Mouse (Mus musculus): Measurements from ENCODE around the gene Ryr2. TPM values are rescaled to one million over a fixed set of nuclear protein-coding genes. Genes with fewer than 3 reads are reported as not detected.
"Not testable (repeated sequence)": the region's sequence is repeated elsewhere in the genome, so short reads cannot be mapped to it uniquely, and the experiment has no call there.

The Ryr2 gene
- polyA plus RNA-seq, 1 experiment from 2014 or later: 0.43 TPM

GRCm38 (mm10) chr13:11958271-11958670 lies 148.5 kb downstream of the Ryr2 start:
- Histone ChIP-seq H3K36me3 (no peaks in the 10 kb centered on the region), H3K27me3 (ENCODE audit: insufficient read depth, poor library complexity, severe bottlenecking) (no peaks in the 10 kb centered on the region), H3K4me1 (replicated peaks) (no peaks in the 10 kb centered on the region), H3K9me3 (no peaks in the 10 kb centered on the region), H3K4me3 (no peak overlapping the region), H3K27ac (no peak overlapping the region)
- DNase-seq (ENCODE audit: low spot score): no peak
- WGBS: 85% methylated on average over 4 of the region's 4 CpGs

GRCm38 (mm10) chr13:11951951-11952350 lies 154.8 kb downstream of the Ryr2 start:
- no peaks in the 10 kb centered on the region for H3K9me3 ChIP-seq
- no peak overlapping the region for H3K27ac ChIP-seq
- no peaks in the 10 kb centered on the region for H3K36me3 ChIP-seq
- no peak overlapping the region for H3K4me3 ChIP-seq
- WGBS: 73% methylated on average over 3 of the region's 3 CpGs
- DNase-seq (ENCODE audit: low spot score): no peak
- no peaks in the 10 kb centered on the region for H3K4me1 ChIP-seq (replicated peaks)
- H3K27me3 ChIP-seq (ENCODE audit: insufficient read depth, poor library complexity, severe bottlenecking): no peaks in the 10 kb centered on the region

GRCm38 (mm10) chr13:11945740-11946139 lies 161.0 kb downstream of the Ryr2 start:
- H3K4me3 ChIP-seq: no peak overlapping the region
- no peaks in the 10 kb centered on the region for H3K36me3 ChIP-seq
- DNase-seq (ENCODE audit: low spot score): no peak
- H3K9me3 ChIP-seq: no peaks in the 10 kb centered on the region
- no peak overlapping the region for H3K27ac ChIP-seq
- H3K27me3 ChIP-seq (ENCODE audit: insufficient read depth, poor library complexity, severe bottlenecking): no peaks in the 10 kb centered on the region
- no peaks in the 10 kb centered on the region for H3K4me1 ChIP-seq (replicated peaks)
- 94% methylated on average over 2 of the region's 2 CpGs for WGBS

- Histone ChIP-seq H3K27me3 (ENCODE audit: insufficient read depth, poor library complexity, severe bottlenecking) (no peaks in the 10 kb centered on the region), H3K4me1 (replicated peaks) (no peaks in the 10 kb centered on the region), H3K27ac (no peak overlapping the region), H3K9me3 (no peaks in the 10 kb centered on the region), H3K4me3 (no peak overlapping the region), H3K36me3 (no peaks in the 10 kb centered on the region)
- no peak for DNase-seq (ENCODE audit: low spot score)
- 90% methylated on average over 4 of the region's 4 CpGs for WGBS
Observed at GRCm38 (mm10) chr13:11941724-11942123, 165.0 kb downstream of the Ryr2 start.

- H3K4me3 ChIP-seq; H3K4me1 ChIP-seq (replicated peaks); H3K27ac ChIP-seq; DNase-seq (ENCODE audit: low spot score); H3K27me3 ChIP-seq (ENCODE audit: insufficient read depth, poor library complexity, severe bottlenecking); H3K36me3 ChIP-seq; H3K9me3 ChIP-seq: not testable (repeated sequence)
- WGBS: 66% methylated on average over 3 of the region's 3 CpGs
Observed at GRCm38 (mm10) chr13:11934297-11935060, 172.3 kb downstream of the Ryr2 start.

GRCm38 (mm10) chr13:11933334-11933733 lies 173.4 kb downstream of the Ryr2 start:
- Histone ChIP-seq H3K36me3 (no peaks in the 10 kb centered on the region), H3K27ac (no peak overlapping the region), H3K9me3 (no peaks in the 10 kb centered on the region), H3K4me1 (replicated peaks) (no peaks in the 10 kb centered on the region), H3K4me3 (no peak overlapping the region), H3K27me3 (ENCODE audit: insufficient read depth, poor library complexity, severe bottlenecking) (no peaks in the 10 kb centered on the region)
- DNase-seq (ENCODE audit: low spot score): no peak

GRCm38 (mm10) chr13:11928709-11929108 lies 178.0 kb downstream of the Ryr2 start:
- 89% methylated on average over 3 of the region's 3 CpGs for WGBS
- no peaks in the 10 kb centered on the region for H3K27me3 ChIP-seq (ENCODE audit: insufficient read depth, poor library complexity, severe bottlenecking)
- DNase-seq (ENCODE audit: low spot score): no peak
- H3K4me3 ChIP-seq: no peak overlapping the region
- no peaks in the 10 kb centered on the region for H3K9me3 ChIP-seq
- H3K27ac ChIP-seq: no peak overlapping the region
- H3K36me3 ChIP-seq: no peaks in the 10 kb centered on the region
- H3K4me1 ChIP-seq (replicated peaks): no peaks in the 10 kb centered on the region

- Histone ChIP-seq H3K9me3 (no peaks in the 10 kb centered on the region), H3K27ac (no peak overlapping the region), H3K4me1 (replicated peaks) (no peaks in the 10 kb centered on the region), H3K4me3 (no peak overlapping the region), H3K27me3 (ENCODE audit: insufficient read depth, poor library complexity, severe bottlenecking) (no peaks in the 10 kb centered on the region), H3K36me3 (no peaks in the 10 kb centered on the region)
- WGBS: 87% methylated on average over 4 of the region's 4 CpGs
- no peak for DNase-seq (ENCODE audit: low spot score)
Observed at GRCm38 (mm10) chr13:11927727-11928126, 179.0 kb downstream of the Ryr2 start.

- Histone ChIP-seq H3K4me3 (no peak overlapping the region), H3K4me1 (replicated peaks) (no peaks in the 10 kb centered on the region), H3K9me3 (no peaks in the 10 kb centered on the region), H3K27me3 (ENCODE audit: insufficient read depth, poor library complexity, severe bottlenecking) (no peaks in the 10 kb centered on the region), H3K36me3 (no peaks in the 10 kb centered on the region), H3K27ac (no peak overlapping the region)
- WGBS: 80% methylated on average over 11 of the region's 11 CpGs
- no peak for DNase-seq (ENCODE audit: low spot score)
Observed at GRCm38 (mm10) chr13:11926720-11927500, 179.8 kb downstream of the Ryr2 start.

- Histone ChIP-seq H3K27ac (no peak overlapping the region), H3K4me3 (no peak overlapping the region), H3K36me3 (no peaks in the 10 kb centered on the region), H3K4me1 (replicated peaks) (no peaks in the 10 kb centered on the region), H3K9me3 (no peaks in the 10 kb centered on the region), H3K27me3 (ENCODE audit: insufficient read depth, poor library complexity, severe bottlenecking) (no peaks in the 10 kb centered on the region)
- 90% methylated on average over 2 of the region's 2 CpGs for WGBS
- no peak for DNase-seq (ENCODE audit: low spot score)
Observed at GRCm38 (mm10) chr13:11926215-11926614, 180.5 kb downstream of the Ryr2 start.

- no peak for DNase-seq (ENCODE audit: low spot score)
- Histone ChIP-seq H3K36me3 (no peaks in the 10 kb centered on the region), H3K27me3 (ENCODE audit: insufficient read depth, poor library complexity, severe bottlenecking) (no peaks in the 10 kb centered on the region), H3K27ac (no peak overlapping the region), H3K9me3 (no peaks in the 10 kb centered on the region), H3K4me1 (replicated peaks) (no peaks in the 10 kb centered on the region), H3K4me3 (no peak overlapping the region)
- WGBS: 85% methylated on average over 3 of the region's 3 CpGs
Observed at GRCm38 (mm10) chr13:11924732-11925131, 182.0 kb downstream of the Ryr2 start.

- Histone ChIP-seq H3K4me3 (no peak overlapping the region), H3K27me3 (ENCODE audit: insufficient read depth, poor library complexity, severe bottlenecking) (no peaks in the 10 kb centered on the region), H3K36me3 (no peaks in the 10 kb centered on the region), H3K4me1 (replicated peaks) (0 out of 2 replicates have a peak, but pooled peaks cover 2% of the 10 kb centered on the region), H3K9me3 (no peaks in the 10 kb centered on the region), H3K27ac (no peak overlapping the region)
- 69% methylated on average over 1 of the region's 1 CpGs for WGBS
- peak; percentile 13 for DNase-seq (ENCODE audit: low spot score)
Observed at GRCm38 (mm10) chr13:11920495-11920894, 186.2 kb downstream of the Ryr2 start.

GRCm38 (mm10) chr13:11919448-11919847 lies 187.3 kb downstream of the Ryr2 start:
- DNase-seq (ENCODE audit: low spot score): no peak
- Histone ChIP-seq H3K9me3 (no peaks in the 10 kb centered on the region), H3K36me3 (no peaks in the 10 kb centered on the region), H3K27me3 (ENCODE audit: insufficient read depth, poor library complexity, severe bottlenecking) (no peaks in the 10 kb centered on the region), H3K4me1 (replicated peaks) (0 out of 2 replicates have a peak, but pooled peaks cover 2% of the 10 kb centered on the region), H3K4me3 (no peak overlapping the region), H3K27ac (no peak overlapping the region)
- WGBS: 94% methylated on average over 6 of the region's 6 CpGs
